Mouse (Mus musculus) liver, postnatal 0 days (tissue): ENCODE measurements around the gene Grk3.

Source experiments
- CTCF ChIP-seq: sonication (generic); IDR thresholded peaks from 2 replicates; pipeline ENCODE4 v1.5.1; 2016; ENCODE audit warnings: antibody characterized with exemption, low read depth
- EP300 ChIP-seq: IDR thresholded peaks from 2 replicates; pipeline ENCODE4 v1.6.1; 2016; ENCODE audit warnings: antibody characterized with exemption, low read depth, mild to moderate bottlenecking

- TF ChIP-seq CTCF (no peak), EP300 (no peak)
These were observed 64.7 kb downstream of the Grk3 start for GRCm38 (mm10) chr5:112950847-112951246.
